In genomic region chr4:139082790-139083564, GRCm38 (mm10) we compare ENCODE assay signal across 12 mouse cellular contexts. TPM values are rescaled to one million over a fixed set of nuclear protein-coding genes. Genes with fewer than 3 reads are reported as not detected.
DNase-seq lines count a peak whose midpoint lies in the region; ATAC-seq and TF ChIP-seq lines count a peak whose summit lies in the region.
"Had no signal": no experiment of that assay in that cellular context is flagged by ENCODE, and none has a peak within 500 bp of the region (broad histone marks: within the 10 kb centered on the region; RNA-seq: fewer than 3 reads in every experiment).

No protein-coding gene starts in this region.

- no peak for TF ChIP-seq CTCF in brain, embryonic 14.5 days (IDR thresholded peaks at IDR 0.05; ENCODE audit: borderline replicate concordance, extremely low read depth, insufficient read depth, insufficient read length)

- ATAC-seq in embryonic facial prominence, embryonic 13.5 days (ENCODE audit: insufficient number of reproducible peaks, insufficient read depth, low FRiP score, low TSS enrichment, low read depth), result no peak; the same call in 1 of the 2 replicates
- ATAC-seq in limb, embryonic 13.5 days (ENCODE audit: low FRiP score, low read depth), result no peak

- H3K27ac ChIP-seq in embryonic facial prominence, embryonic 13.5 days, result peak overlapping the region; percentile 77
- no peak overlapping the region; the same call in 1 of the 2 replicates for H3K27ac ChIP-seq in limb, embryonic 13.5 days

- 21% methylated on average over 12 of the region's 12 CpGs for WGBS in embryonic facial prominence, embryonic 13.5 days
- WGBS in limb, embryonic 13.5 days, result 41% methylated on average over 12 of the region's 12 CpGs

- peak overlapping the region; percentile 47 for H3K4me2 ChIP-seq in embryonic facial prominence, embryonic 13.5 days
- peak overlapping the region; percentile 30; the same call in 1 of the 2 replicates for H3K4me2 ChIP-seq in limb, embryonic 13.5 days (replicated peaks)

- no peaks in the 10 kb centered on the region for H3K27me3 ChIP-seq in embryonic facial prominence, embryonic 13.5 days
- H3K27me3 ChIP-seq in limb, embryonic 13.5 days, result peaks cover 11% of the 10 kb centered on the region; the same call in 1 of the 2 replicates

- H3K36me3 ChIP-seq in embryonic facial prominence, embryonic 13.5 days, result peaks cover 16% of the 10 kb centered on the region
- peaks cover 30% of the 10 kb centered on the region for H3K36me3 ChIP-seq in limb, embryonic 13.5 days

- H3K9me3 ChIP-seq in embryonic facial prominence, embryonic 13.5 days, result no peaks in the 10 kb centered on the region
- no peaks in the 10 kb centered on the region for H3K9me3 ChIP-seq in limb, embryonic 13.5 days
- H3K9me3 ChIP-seq: megakaryocyte, embryonic 14.5 days had no signal

- peaks cover 43% of the 10 kb centered on the region for H3K4me1 ChIP-seq in embryonic facial prominence, embryonic 13.5 days
- H3K4me1 ChIP-seq in limb, embryonic 13.5 days, result peaks cover 31% of the 10 kb centered on the region

- H3K4me3 ChIP-seq in embryonic facial prominence, embryonic 13.5 days, result 0 out of 2 replicates have a peak overlapping the region, but pooled peaks have one; percentile 8
- no peak overlapping the region for H3K4me3 ChIP-seq in limb, embryonic 13.5 days
- H3K4me3 ChIP-seq: megakaryocyte, embryonic 14.5 days had no signal

- peak overlapping the region; percentile 51; the same call in 1 of the 2 replicates for H3K9ac ChIP-seq in embryonic facial prominence, embryonic 13.5 days
- peak overlapping the region; percentile 50; the same call in 1 of the 2 replicates for H3K9ac ChIP-seq in limb, embryonic 13.5 days

- no peak for TF ChIP-seq POLR2A in brain, embryonic 14.5 days (IDR thresholded peaks at IDR 0.05; ENCODE audit: borderline replicate concordance, extremely low read depth, insufficient read depth, insufficient read length, poor library complexity, severe bottlenecking)

- peak; percentile 62 to 66 for DNase-seq in kidney, postnatal 4 days
- no peak for DNase-seq in kidney, postnatal 36 days
- peak; percentile 94 for DNase-seq in brain, embryonic 14.5 days (ENCODE audit: low read depth)
- no peak for DNase-seq in spleen, postnatal 10 days (ENCODE audit: low spot score in 2 of 2)
- DNase-seq in layer of hippocampus, adult 9-10 months (ENCODE audit: low spot score), result no peak
- no peak for DNase-seq in gastrocnemius, adult 8-10 months (ENCODE audit: low spot score in 2 of 2)
- DNase-seq: cerebellum, adult 8-10 months had no signal

RNA-seq across cellular contexts. Expression of gene Htr6, which starts 7.6 kb away (rescaled TPM):
- 1.8 and 2.0 TPM in 2 replicates for polyA plus RNA-seq in brain, embryonic 14.5 days (2012; rRNA removed)
- polyA plus RNA-seq in embryonic facial prominence, embryonic 13.5 days (2015; fragmentation: Nextera tagmentation; extraction: Ambion mirVana), result 0.22 and 0.51 TPM in 2 replicates
- 0.27 and 0.34 TPM in 2 replicates for polyA plus RNA-seq in limb, embryonic 13.5 days (2015; fragmentation: Nextera tagmentation; extraction: Ambion mirVana)
- total RNA-seq in gastrocnemius, adult 8-10 months (2022), result not detected
- polyA plus RNA-seq: heart, postnatal 0 days had no signal

RNA-seq across cellular contexts. Expression of gene Nbl1, which starts 9.8 kb away (rescaled TPM):
- 33.8 and 35.8 TPM in 2 replicates for polyA plus RNA-seq in brain, embryonic 14.5 days (2012; rRNA removed)
- 144 and 187 TPM in 2 replicates for polyA plus RNA-seq in embryonic facial prominence, embryonic 13.5 days (2015; fragmentation: Nextera tagmentation; extraction: Ambion mirVana)
- 140 and 143 TPM in 2 replicates for polyA plus RNA-seq in limb, embryonic 13.5 days (2015; fragmentation: Nextera tagmentation; extraction: Ambion mirVana)
- total RNA-seq in gastrocnemius, adult 8-10 months (2022), result 10 to 100 TPM; 11.6 to 26.3 (median 16.5) TPM
- total RNA-seq: MEL had no signal

RNA-seq across cellular contexts. Expression of gene Minos1, which starts 47.9 kb away (rescaled TPM):
- 115 and 144 TPM in 2 replicates for polyA plus RNA-seq in brain, embryonic 14.5 days (2012; rRNA removed)
- polyA plus RNA-seq in embryonic facial prominence, embryonic 13.5 days (2015; fragmentation: Nextera tagmentation; extraction: Ambion mirVana), result 459 and 517 TPM in 2 replicates
- 441 and 454 TPM in 2 replicates for polyA plus RNA-seq in limb, embryonic 13.5 days (2015; fragmentation: Nextera tagmentation; extraction: Ambion mirVana)
- 100 to 1,000 TPM; 289 to 395 (median 341) TPM for total RNA-seq in gastrocnemius, adult 8-10 months (2022)

Comparison
In these comparisons a context has a peak if more than half of its experiments do, and no peak if none do; other contexts are left out.
1. DNase-seq: peak in kidney, postnatal 4 days (2 of 2) and brain, embryonic 14.5 days (single experiment); none in kidney, postnatal 36 days (0 of 2), spleen, postnatal 10 days (0 of 2), layer of hippocampus, adult 9-10 months (single experiment) and gastrocnemius, adult 8-10 months (0 of 2).